In the genomic region with DNA sequence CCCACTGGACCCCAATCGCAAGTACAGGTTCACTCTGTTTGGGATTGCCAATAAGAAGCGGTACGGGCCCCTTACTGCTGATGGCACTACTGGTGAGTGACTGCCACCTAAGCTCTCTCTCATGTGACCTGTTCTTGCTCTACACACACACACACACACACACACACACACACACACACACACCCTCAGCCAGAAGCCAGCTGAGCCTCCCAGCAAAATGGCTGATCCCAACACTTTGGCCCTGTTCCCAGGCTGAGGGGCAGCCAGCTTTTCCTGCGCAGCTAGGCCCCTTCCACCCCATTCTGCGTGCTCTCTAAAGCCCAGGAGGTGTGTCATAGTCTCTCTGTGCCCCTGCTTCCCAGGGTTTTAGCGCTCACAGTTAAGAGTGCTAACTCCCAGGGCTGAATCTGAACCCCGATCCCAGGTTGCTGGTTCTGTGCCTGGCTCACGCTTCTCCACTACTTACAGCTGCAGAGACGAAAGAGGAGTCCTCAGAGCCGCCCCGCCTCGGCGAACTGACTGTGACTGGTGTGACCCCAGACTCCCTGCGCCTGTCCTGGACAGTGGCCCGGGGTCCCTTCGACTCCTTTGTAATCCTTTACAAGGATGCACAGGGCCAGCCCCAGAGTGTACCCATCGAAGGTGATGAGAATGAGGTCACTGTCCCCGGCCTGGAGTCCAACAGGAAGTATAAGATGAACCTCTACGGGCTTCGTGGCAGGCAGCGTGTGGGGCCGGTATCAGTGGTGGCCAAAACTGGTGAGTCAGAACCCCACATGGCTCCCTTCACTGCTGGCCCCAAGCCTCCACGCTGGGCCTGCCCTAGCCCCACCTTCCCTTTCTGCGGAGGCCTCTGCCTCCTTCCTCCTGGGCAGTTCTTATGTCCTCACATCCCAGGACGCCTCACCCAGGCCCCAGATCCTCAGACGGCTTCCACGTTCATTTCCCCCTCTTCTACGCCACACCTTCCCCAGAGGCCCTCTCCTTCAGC, we compare ENCODE assay signal across 8 mouse cellular contexts. TPM values are rescaled to one million over a fixed set of nuclear protein-coding genes. Genes with fewer than 3 reads are reported as not detected.
DNase-seq lines count a peak whose midpoint lies in the region; ATAC-seq and TF ChIP-seq lines count a peak whose summit lies in the region.

No protein-coding gene starts in this region.

- no peak for TF ChIP-seq POLR2A in testis, adult 2 months (IDR thresholded peaks at IDR 0.05; ENCODE audit: control insufficient read depth, low read depth, low read length)

- H3K4me1 ChIP-seq in forebrain, embryonic 15.5 days: peaks cover 8% of the 10 kb centered on the region; the same call in 1 of the 2 replicates
- 0 out of 2 replicates have a peak, but pooled peaks cover 7% of the 10 kb centered on the region for H3K4me1 ChIP-seq in forebrain, embryonic 10.5 days
- H3K4me1 ChIP-seq in testis, adult 2 months (ENCODE audit: control insufficient read depth, insufficient read depth, low read length): peaks cover 12% of the 10 kb centered on the region
- H3K4me1 ChIP-seq in kidney, embryonic 16.5 days (ENCODE audit: insufficient read depth, low read length): peaks cover 4% of the 10 kb centered on the region; the same call in 1 of the 2 replicates

- no peaks in the 10 kb centered on the region for H3K9me3 ChIP-seq in forebrain, embryonic 15.5 days
- H3K9me3 ChIP-seq in forebrain, embryonic 10.5 days: no peaks in the 10 kb centered on the region; the same call in 1 of the 2 replicates
- H3K9me3 ChIP-seq in kidney, embryonic 16.5 days (ENCODE audit: low read length): peaks cover 2% of the 10 kb centered on the region; the same call in 1 of the 2 replicates

- WGBS in forebrain, embryonic 15.5 days: 82% methylated on average over 28 of the region's 28 CpGs
- 83% methylated on average over 28 of the region's 28 CpGs for WGBS in forebrain, embryonic 10.5 days
- WGBS in kidney, embryonic 16.5 days: 80% methylated on average over 28 of the region's 28 CpGs

- no peak for TF ChIP-seq CTCF in testis, adult 2 months (IDR thresholded peaks at IDR 0.05; ENCODE audit: control insufficient read depth, insufficient read depth, insufficient replicate concordance, low read depth, low read length)

- 0 out of 2 replicates have a peak, but pooled peaks have one; percentile 32 for ATAC-seq in forebrain, embryonic 15.5 days (replicated peaks)
- no peak; the same call in 1 of the 2 replicates for ATAC-seq in kidney, embryonic 16.5 days (ENCODE audit: low FRiP score, low TSS enrichment)

- H3K9ac ChIP-seq in forebrain, embryonic 15.5 days (replicated peaks): no peak overlapping the region
- H3K9ac ChIP-seq in kidney, embryonic 16.5 days (replicated peaks; ENCODE audit: low read length): no peak overlapping the region

- H3K36me3 ChIP-seq in forebrain, embryonic 15.5 days: no peaks in the 10 kb centered on the region
- H3K36me3 ChIP-seq in forebrain, embryonic 10.5 days (replicated peaks): no peaks in the 10 kb centered on the region
- no peaks in the 10 kb centered on the region for H3K36me3 ChIP-seq in testis, adult 2 months (ENCODE audit: control insufficient read depth, insufficient read depth, low read length)
- H3K36me3 ChIP-seq in kidney, embryonic 16.5 days (ENCODE audit: insufficient read depth, low read length): no peaks in the 10 kb centered on the region

- no peak overlapping the region for H3K27ac ChIP-seq in forebrain, embryonic 15.5 days (replicated peaks)
- H3K27ac ChIP-seq in forebrain, embryonic 10.5 days: no peak overlapping the region
- peak overlapping the region; percentile 27; the same call in 1 of the 2 replicates for H3K27ac ChIP-seq in testis, adult 2 months (ENCODE audit: control insufficient read depth, insufficient read depth, low read depth, low read length)
- H3K27ac ChIP-seq in kidney, embryonic 16.5 days (ENCODE audit: low read length): no peak overlapping the region

- no peak overlapping the region for H3K4me3 ChIP-seq in forebrain, embryonic 15.5 days
- no peak overlapping the region for H3K4me3 ChIP-seq in forebrain, embryonic 10.5 days
- no peak overlapping the region for H3K4me3 ChIP-seq in testis, adult 2 months (ENCODE audit: control insufficient read depth, low read depth, low read length)
- no peak overlapping the region for H3K4me3 ChIP-seq in kidney, embryonic 16.5 days (ENCODE audit: low read length)

- no peak for DNase-seq in forebrain, embryonic 10.5 days (ENCODE audit: extremely low spot score, low spot score)
- DNase-seq in testis, postnatal 14 days (ENCODE audit: low spot score): no peak
- DNase-seq in heart, postnatal 10 days: peak; percentile 84 to 86
- peak; percentile 33 to 57 for DNase-seq in monocyte, adult 2 months (ENCODE audit: low read depth in 1 of 2, low spot score in 2 of 2)
- DNase-seq in layer of hippocampus, adult 8-10 months (ENCODE audit: low spot score in 2 of 2): no peak

- H3K4me2 ChIP-seq in forebrain, embryonic 15.5 days (replicated peaks): no peak overlapping the region
- no peak overlapping the region for H3K4me2 ChIP-seq in kidney, embryonic 16.5 days (replicated peaks; ENCODE audit: low read depth, low read length)

- no peaks in the 10 kb centered on the region for H3K27me3 ChIP-seq in forebrain, embryonic 15.5 days
- H3K27me3 ChIP-seq in forebrain, embryonic 10.5 days (ENCODE audit: poor library complexity, severe bottlenecking): peaks cover 3% of the 10 kb centered on the region
- no peaks in the 10 kb centered on the region for H3K27me3 ChIP-seq in testis, adult 2 months (ENCODE audit: control insufficient read depth, insufficient read depth, low read length)
- no peaks in the 10 kb centered on the region for H3K27me3 ChIP-seq in kidney, embryonic 16.5 days (ENCODE audit: insufficient read depth, low read length)

- intact Hi-C loops in heart, postnatal 10 days (cut with DNase I): loop anchor here (2.0 kb wide), 1 partner anchor 25 kb away; no protein-coding TSS in a partner anchor

RNA-seq across cellular contexts. Expression of a gene that starts 15.1 kb away (rescaled TPM):
- polyA plus RNA-seq in forebrain, embryonic 15.5 days (2015; fragmentation: Nextera tagmentation; extraction: Ambion mirVana): 0.05 and 0.06 TPM in 2 replicates
- polyA plus RNA-seq in forebrain, embryonic 10.5 days (2016; fragmentation: Nextera tagmentation; extraction: Ambion mirVana): not detected in 2 replicates
- polyA plus RNA-seq in testis, adult 2 months (2012; rRNA removed): 0.77 and 1.9 TPM in 2 replicates
- total RNA-seq in heart, postnatal 10 days (2021): 10 to 100 TPM; 63.9 to 66.5 TPM
- total RNA-seq in layer of hippocampus, adult 8-10 months (2022): 10 to 100 TPM; 10.6 to 13.3 (median 11.4) TPM
- polyA plus RNA-seq in kidney, embryonic 16.5 days (2015; fragmentation: Nextera tagmentation; extraction: Ambion mirVana): 0.51 and 0.52 TPM in 2 replicates

RNA-seq across cellular contexts. Expression of a gene that starts 38.5 kb away (rescaled TPM):
- 111 and 112 TPM in 2 replicates for polyA plus RNA-seq in forebrain, embryonic 15.5 days (2015; fragmentation: Nextera tagmentation; extraction: Ambion mirVana)
- polyA plus RNA-seq in forebrain, embryonic 10.5 days (2016; fragmentation: Nextera tagmentation; extraction: Ambion mirVana): 105 and 106 TPM in 2 replicates
- polyA plus RNA-seq in testis, adult 2 months (2012; rRNA removed): 27.9 and 28.4 TPM in 2 replicates
- total RNA-seq in heart, postnatal 10 days (2021): 10 to 100 TPM; 19.0 to 19.3 TPM
- 10 to 100 TPM; 74.1 to 82.9 (median 79.8) TPM for total RNA-seq in layer of hippocampus, adult 8-10 months (2022)
- polyA plus RNA-seq in kidney, embryonic 16.5 days (2015; fragmentation: Nextera tagmentation; extraction: Ambion mirVana): 103 and 106 TPM in 2 replicates

RNA-seq across cellular contexts. Expression of a gene that starts 40.9 kb away (rescaled TPM):
- 15.3 and 15.8 TPM in 2 replicates for polyA plus RNA-seq in forebrain, embryonic 15.5 days (2015; fragmentation: Nextera tagmentation; extraction: Ambion mirVana)
- 14.8 and 15.5 TPM in 2 replicates for polyA plus RNA-seq in forebrain, embryonic 10.5 days (2016; fragmentation: Nextera tagmentation; extraction: Ambion mirVana)
- 156 and 172 TPM in 2 replicates for polyA plus RNA-seq in testis, adult 2 months (2012; rRNA removed)
- 1 to 10 TPM; 8.5 to 9.9 TPM for total RNA-seq in heart, postnatal 10 days (2021)
- 10 to 100 TPM; 12.5 to 18.5 (median 15.2) TPM for total RNA-seq in layer of hippocampus, adult 8-10 months (2022)
- polyA plus RNA-seq in kidney, embryonic 16.5 days (2015; fragmentation: Nextera tagmentation; extraction: Ambion mirVana): 17.5 and 17.7 TPM in 2 replicates

RNA-seq across cellular contexts. Expression of a gene that starts 56.1 kb away (rescaled TPM):
- 6.8 and 7.4 TPM in 2 replicates for polyA plus RNA-seq in forebrain, embryonic 15.5 days (2015; fragmentation: Nextera tagmentation; extraction: Ambion mirVana)
- polyA plus RNA-seq in forebrain, embryonic 10.5 days (2016; fragmentation: Nextera tagmentation; extraction: Ambion mirVana): 0.54 and 0.62 TPM in 2 replicates
- 1.5 and 1.6 TPM in 2 replicates for polyA plus RNA-seq in testis, adult 2 months (2012; rRNA removed)
- 1 to 10 TPM in 1 of 2 experiments, under 1 TPM in 1; 0.89 to 1.2 TPM for total RNA-seq in heart, postnatal 10 days (2021)
- 100 to 1,000 TPM; 211 to 266 (median 228) TPM for total RNA-seq in layer of hippocampus, adult 8-10 months (2022)
- polyA plus RNA-seq in kidney, embryonic 16.5 days (2015; fragmentation: Nextera tagmentation; extraction: Ambion mirVana): 0.23 and 0.29 TPM in 2 replicates

RNA-seq across cellular contexts. Expression of a gene that starts 57.1 kb away (rescaled TPM):
- polyA plus RNA-seq in forebrain, embryonic 15.5 days (2015; fragmentation: Nextera tagmentation; extraction: Ambion mirVana): 17.2 and 18.2 TPM in 2 replicates
- polyA plus RNA-seq in forebrain, embryonic 10.5 days (2016; fragmentation: Nextera tagmentation; extraction: Ambion mirVana): 22.1 and 22.4 TPM in 2 replicates
- 15.9 and 20.2 TPM in 2 replicates for polyA plus RNA-seq in testis, adult 2 months (2012; rRNA removed)
- total RNA-seq in heart, postnatal 10 days (2021): 10 to 100 TPM; 39.0 to 45.7 TPM
- 10 to 100 TPM; 40.2 to 53.2 (median 46.0) TPM for total RNA-seq in layer of hippocampus, adult 8-10 months (2022)
- 47.3 and 53.7 TPM in 2 replicates for polyA plus RNA-seq in kidney, embryonic 16.5 days (2015; fragmentation: Nextera tagmentation; extraction: Ambion mirVana)

Comparison
In these comparisons a context has a peak if more than half of its experiments do, and no peak if none do; other contexts are left out.
1. DNase-seq: peak in heart, postnatal 10 days (2 of 2) and monocyte, adult 2 months (2 of 2); none in forebrain, embryonic 10.5 days (single experiment), testis, postnatal 14 days (single experiment) and layer of hippocampus, adult 8-10 months (0 of 2).